Mouse (Mus musculus): ENCODE data around the gene Cpd.

DNA sequence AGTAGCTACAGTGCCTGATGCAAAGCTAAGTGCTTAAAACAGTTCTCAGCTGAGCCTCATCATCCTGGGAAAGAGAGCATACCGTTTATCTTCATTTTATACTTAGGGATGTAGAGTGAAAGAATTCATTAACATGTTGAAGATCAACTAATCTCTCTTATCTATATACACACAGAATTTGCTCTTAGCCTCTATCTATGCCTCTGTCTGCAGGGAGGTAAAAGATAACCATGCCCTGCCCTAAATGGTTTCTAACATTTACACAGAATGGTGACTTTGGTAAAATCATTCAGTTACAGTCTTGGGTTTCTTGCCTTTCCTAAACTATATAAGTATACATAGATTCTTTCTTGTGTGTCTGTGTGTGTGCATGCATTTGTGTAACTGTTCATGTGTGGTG, 12.2 kb downstream of the Cpd start:
- TF ChIP-seq CTCF (conservative IDR thresholded peaks at IDR 0.05; ENCODE audit: low read length) (no peak), NANOG (IDR thresholded peaks at IDR 0.05; ENCODE audit: borderline replicate concordance, low read length) (no peak)
